Mouse (Mus musculus): ENCODE results near the gene Cort.

The Cort gene

GRCm38 (mm10) chr4:149126663-149127062, at the start of gene Cort:
TSS of gene Cort (minus strand) at chr4:149126763.
- DNase-seq (ENCODE audit: low read depth): no peak

GRCm38 (mm10) chr4:149173661-149174060, 47.1 kb upstream of the Cort start:
- no peak for DNase-seq (ENCODE audit: low read depth)

DNA sequence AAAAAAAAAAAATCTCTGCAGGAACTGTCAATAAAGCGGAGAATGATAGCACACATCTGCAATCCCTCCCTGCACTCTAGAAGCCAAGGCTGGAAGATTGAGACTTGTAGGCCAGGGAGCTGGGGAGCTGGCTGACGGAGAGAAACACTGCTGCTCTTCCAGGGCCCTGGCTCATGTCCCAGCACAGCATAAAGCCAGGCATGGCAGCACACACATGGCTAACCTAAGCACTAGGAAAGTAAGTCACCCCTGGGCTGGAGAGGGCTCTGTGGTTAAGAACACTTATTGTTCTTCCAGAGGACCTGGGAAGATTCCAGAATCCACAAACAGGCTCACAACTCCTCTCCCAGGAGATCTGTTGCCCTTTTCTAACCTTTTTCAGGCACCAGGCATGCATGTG, 46.1 kb upstream of the Cort start:
- peak; percentile 88 for DNase-seq (ENCODE audit: low read depth)

DNA sequence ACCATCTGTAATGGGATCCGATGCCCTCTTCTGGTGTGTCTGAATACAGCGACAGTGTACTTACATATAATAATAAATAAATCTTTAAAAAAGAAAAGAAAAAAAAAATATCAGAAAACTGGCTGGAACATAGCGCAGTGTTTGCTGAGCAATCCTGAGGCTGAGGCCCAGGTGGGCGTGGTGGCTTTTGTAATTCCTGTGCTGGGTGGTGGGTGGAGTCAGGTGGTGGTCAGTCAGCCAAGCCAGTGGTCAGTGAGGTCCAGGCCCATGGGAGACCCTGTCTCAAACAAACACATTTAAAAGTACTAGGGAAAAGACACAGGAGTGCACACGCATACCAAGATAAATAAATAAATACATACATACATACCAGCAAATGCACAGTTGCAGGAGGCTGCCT, 45.5 kb upstream of the Cort start:
- peak; percentile 88 for DNase-seq (ENCODE audit: low read depth)

GRCm38 (mm10) chr4:149171581-149171981, 45.0 kb upstream of the Cort start:
- peak; percentile 80 for DNase-seq (ENCODE audit: low read depth)

- peak; percentile 84 for DNase-seq (ENCODE audit: low read depth)
Observed at GRCm38 (mm10) chr4:149170394-149170931, 43.9 kb upstream of the Cort start.

DNA sequence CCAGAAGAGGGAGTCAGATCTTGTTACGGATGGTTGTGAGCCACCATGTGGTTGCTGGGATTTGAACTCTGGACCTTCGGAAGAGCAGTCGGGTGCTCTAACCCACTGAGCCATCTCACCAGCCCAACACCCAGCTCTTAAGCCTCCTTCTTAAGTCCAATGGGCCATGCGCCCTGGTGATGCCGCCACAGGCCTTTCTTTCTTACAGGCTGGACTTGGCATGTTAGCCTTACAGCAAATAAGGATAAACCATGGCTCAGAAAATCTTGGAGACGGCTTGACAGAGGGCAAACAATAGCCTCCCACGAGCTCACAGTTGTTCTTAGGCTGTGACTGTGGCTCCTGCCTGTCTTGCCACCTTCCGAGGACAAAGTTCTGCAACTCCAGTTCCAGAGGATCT, 43.4 kb upstream of the Cort start:
- peak; percentile 30 for DNase-seq (ENCODE audit: low read depth)

DNA sequence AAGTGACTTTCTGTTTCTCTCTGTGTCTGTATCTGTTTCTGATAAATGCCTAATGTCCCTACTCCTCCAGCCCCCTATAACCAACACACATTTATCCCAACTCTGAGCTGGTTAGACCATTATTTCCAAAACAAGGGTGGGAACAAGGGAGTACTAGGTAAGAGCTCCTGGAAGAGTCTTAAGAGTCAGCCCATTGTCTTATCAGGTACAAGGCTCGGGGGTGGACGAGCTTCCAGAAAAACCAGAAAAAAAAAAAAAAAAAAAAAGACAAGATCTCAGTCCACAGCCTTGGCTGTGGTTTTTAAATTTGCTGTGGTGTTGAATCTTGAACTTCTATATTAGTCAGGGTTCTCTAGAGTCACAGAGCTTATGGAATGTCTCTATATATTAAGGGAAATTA, 41.5 kb upstream of the Cort start:
- no peak for DNase-seq (ENCODE audit: low read depth)

- peak; percentile 39 for DNase-seq (ENCODE audit: low read depth)
Observed at GRCm38 (mm10) chr4:149166957-149167611, 40.5 kb upstream of the Cort start.

DNA sequence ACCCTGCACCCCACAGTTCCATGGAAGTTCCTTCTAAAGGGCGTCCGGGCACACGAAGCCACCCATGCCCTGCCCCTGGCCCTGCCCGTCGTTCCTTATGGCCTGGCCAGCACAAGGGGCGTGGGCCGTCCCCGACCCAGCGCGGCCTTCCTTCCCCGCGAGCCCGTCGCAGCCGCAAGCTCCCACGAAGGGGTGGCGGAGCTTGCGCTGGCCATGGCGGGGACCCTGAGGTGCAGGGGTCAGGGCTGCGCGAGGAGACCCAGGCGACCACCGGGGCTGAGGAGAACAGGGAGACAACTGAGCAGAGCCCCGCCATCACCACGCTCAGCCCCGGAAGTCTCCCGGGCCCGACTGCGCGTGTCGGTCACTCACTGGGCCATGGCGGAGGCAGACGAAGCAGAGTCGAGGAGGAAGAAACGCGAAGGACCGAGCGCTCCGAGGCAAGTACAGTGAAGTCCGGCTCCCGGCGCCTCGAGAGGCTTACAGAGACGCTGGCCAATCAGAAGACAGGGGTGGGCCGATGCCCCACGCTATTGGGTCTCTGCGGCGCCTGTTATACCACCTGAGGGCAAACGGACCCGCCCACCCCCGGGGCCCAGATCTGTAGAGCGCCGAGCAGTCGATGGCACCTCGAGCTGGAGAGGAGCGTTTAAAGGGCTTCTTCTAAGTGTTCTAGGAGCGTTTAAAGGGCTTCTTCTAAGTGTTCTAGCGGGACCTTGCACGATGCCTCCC, 39.8 kb upstream of the Cort start, which contains the start of gene Pgd:
Gene Pgd (minus strand): TSS at position 557 of the 732 bp plus-strand sequence.
- peak; percentile 97 for DNase-seq (ENCODE audit: low read depth)

DNA sequence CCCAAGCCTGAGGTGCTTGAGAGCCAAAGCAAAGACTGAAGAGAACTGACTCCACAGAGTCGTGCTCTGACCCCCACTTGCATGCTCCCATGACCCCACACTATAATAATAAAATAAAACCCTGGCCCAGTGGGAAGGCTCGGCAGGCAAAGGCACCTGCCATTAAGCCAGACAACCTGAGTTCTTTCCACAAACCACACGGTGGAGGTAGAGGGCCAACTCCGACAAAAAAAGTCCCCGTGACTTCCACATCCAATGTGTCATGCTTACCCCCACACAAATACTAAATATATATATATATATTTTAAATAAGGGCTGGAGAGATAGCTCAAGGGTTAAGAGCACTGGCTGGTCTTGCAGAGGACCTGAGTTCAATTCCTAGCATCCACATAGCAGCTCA, 37.6 kb upstream of the Cort start:
- no peak for DNase-seq (ENCODE audit: low read depth)

DNA sequence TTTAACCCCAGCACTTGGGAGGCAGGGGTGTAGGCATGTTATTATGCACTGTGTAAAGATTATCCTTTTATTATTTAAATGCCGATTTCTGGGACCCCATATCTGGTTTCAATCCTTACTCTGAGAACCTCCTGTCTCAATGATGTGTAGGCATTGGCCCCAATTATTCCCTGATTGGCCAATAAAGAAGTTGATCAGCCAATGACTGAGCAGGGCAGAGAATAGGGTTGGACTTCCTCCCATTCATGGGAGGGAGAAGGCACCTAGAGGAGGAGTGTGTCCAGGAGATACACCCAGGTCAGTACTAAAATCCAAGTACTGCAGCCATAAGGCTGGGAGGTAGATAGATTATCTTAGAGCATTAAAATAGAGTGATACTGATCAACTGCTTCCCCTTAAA, 36.6 kb upstream of the Cort start:
- DNase-seq (ENCODE audit: low read depth): no peak

DNA sequence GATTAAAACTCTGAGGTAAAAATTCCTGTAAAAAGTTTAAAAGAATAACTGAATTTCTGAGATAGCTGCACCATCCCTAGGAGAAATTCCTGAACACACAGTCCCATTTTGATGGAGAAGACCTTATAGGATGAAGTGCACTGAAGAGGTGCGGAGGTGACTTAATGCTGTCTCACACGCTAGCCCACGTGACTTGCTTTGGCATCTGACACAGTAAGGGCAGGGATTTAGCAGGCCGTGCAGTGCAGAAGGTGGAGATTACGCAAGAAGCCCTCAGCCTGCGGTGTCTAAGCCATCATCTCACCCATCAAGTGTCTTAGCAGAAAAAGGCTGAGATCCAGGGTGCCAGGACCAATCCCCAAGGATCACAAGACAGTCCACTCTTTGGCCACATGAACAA, 34.6 kb upstream of the Cort start:
- DNase-seq (ENCODE audit: low read depth): no peak

DNA sequence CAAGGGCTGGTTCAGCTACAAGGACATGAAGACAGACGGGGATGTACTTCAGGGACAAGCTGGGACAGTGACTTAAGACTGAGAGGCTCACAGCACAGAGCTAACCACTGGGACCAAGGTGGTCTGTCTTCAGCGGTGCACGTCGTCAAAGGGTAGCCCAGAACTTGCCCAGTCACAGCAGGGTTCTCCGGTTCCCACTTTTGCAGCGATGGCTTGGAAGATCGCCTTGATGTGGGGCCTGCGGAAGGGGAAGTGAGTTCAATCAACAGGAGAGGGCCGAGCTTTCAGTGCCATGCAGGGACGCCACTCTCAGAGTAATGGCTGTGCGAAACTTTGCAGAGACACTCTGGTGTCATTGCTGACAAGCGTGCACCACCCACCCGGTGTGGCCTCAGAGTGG, 33.3 kb upstream of the Cort start:
- DNase-seq (ENCODE audit: low read depth): no peak

GRCm38 (mm10) chr4:149159203-149159602, 32.6 kb upstream of the Cort start:
- DNase-seq (ENCODE audit: low read depth): no peak

DNA sequence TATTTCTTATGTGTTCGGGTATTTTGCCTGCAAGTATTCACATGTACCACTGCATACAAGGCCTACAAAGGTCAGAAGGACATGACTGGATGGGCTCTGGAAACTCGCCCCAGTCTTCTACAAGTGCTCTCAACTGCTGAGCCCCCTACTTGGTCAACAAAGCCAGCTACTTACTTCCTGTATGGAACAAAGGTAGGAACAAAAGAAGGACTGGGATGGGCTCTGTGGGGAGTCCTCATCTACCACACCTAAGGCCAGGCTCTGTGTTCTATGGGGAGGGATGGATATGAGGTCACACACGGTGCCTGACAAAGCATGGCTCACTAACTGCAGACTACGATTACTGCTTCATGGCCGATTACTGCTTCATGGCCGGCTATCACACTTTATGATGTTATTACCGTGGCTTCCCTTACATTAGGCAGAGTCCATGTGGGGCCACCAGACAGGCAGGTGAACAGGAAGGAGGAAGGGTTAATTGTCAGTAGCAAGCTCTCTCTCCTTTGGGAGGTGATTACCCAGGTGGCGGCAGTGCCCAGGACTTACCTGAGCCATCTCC, 30.9 kb upstream of the Cort start:
- DNase-seq (ENCODE audit: low read depth): no peak

GRCm38 (mm10) chr4:149155711-149156110, 29.1 kb upstream of the Cort start:
- DNase-seq (ENCODE audit: low read depth): no peak

DNA sequence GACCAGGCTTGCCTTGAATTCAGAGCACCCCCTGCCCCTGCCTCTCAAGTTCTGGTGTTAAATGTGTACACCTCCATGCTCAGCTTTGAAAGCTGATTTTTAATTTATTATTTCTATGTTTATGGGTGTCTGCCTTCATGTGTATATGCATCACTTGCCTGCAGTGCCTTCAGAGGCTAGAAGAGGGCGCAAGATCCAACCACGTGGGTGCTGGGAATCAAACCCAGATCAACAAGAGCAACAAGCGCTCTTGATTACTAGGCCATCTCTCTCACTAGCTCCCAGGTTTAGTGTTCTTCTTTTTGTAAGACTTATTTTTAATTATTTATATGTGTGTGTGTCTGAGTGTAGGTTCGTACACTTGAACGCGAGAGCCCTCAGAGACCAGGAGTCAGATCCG, 28.3 kb upstream of the Cort start:
- no peak for DNase-seq (ENCODE audit: low read depth)

GRCm38 (mm10) chr4:149150721-149151120, 24.2 kb upstream of the Cort start:
- no peak for DNase-seq (ENCODE audit: low read depth)

DNA sequence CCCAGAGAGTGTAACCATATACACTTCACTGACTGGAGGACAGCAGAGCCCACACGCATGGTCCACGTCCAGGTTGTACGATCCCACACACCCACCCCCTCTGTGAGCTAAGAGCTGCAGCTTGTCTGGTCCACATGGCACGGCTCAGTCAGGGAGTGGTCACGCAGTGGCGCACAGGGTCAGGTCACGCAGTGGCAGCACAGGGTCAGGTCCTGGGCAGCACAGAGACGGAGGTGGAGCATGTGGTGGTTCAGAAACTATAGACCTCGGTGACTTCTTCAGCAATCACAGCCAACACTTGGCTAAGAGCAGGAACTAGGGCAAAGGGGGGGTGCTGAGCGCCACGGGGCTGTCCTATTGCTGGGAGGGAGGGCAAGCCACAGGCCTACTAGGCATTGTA, 23.7 kb upstream of the Cort start:
- no peak for DNase-seq (ENCODE audit: low read depth)

GRCm38 (mm10) chr4:149149611-149150010, 23.0 kb upstream of the Cort start:
- DNase-seq (ENCODE audit: low read depth): no peak

GRCm38 (mm10) chr4:149149196-149149595, 22.6 kb upstream of the Cort start:
- no peak for DNase-seq (ENCODE audit: low read depth)

- DNase-seq (ENCODE audit: low read depth): no peak
Observed at GRCm38 (mm10) chr4:149148084-149148483, 21.5 kb upstream of the Cort start.
